Mouse (Mus musculus) hindbrain, postnatal 0 days (tissue): ENCODE results near the gene Ppp2r1a. TPM values are rescaled to one million over a fixed set of nuclear protein-coding genes. Genes with fewer than 3 reads are reported as not detected.
A peak's percentile ranks its signal among the peaks of the same experiment; 100 is the strongest.

Experiments used
- ATAC-seq: fragments of 200-750 bp; cut with Nextera tagmentation; 2 replicates; pipeline ENCODE4 v1.8.0; 2017; ENCODE audit warnings: mild to moderate bottlenecking, moderate TSS enrichment, moderate library complexity
- DNase-seq: peaks from one replicate; pipeline ENCODE4 v3.0.0-alpha.2; 2015; ENCODE audit warnings: low spot score
- H3K27ac ChIP-seq: fragments of 300-500 bp; sonication (generic); 2 replicates; pipeline ENCODE4 v1.5.1; 2014; ENCODE audit warnings: mild to moderate bottlenecking
- H3K27me3 ChIP-seq: fragments of 300-500 bp; sonication (generic); 2 replicates; pipeline ENCODE4 v1.6.1; 2014; ENCODE audit warnings: low read length, mixed read lengths; ENCODE audit not compliant: insufficient read depth
- H3K36me3 ChIP-seq: fragments of 300-500 bp; sonication (generic); 2 replicates; pipeline ENCODE4 v1.6.1; 2014; ENCODE audit warnings: low read length, mixed read lengths; ENCODE audit not compliant: insufficient read depth
- H3K4me1 ChIP-seq: fragments of 300-500 bp; sonication (generic); 2 replicates; pipeline ENCODE4 v1.6.1; 2014; ENCODE audit warnings: antibody characterized with exemption, low read length, mixed read lengths; ENCODE audit not compliant: insufficient read depth
- H3K4me2 ChIP-seq: fragments of 300-500 bp; sonication (generic); 2 replicates; pipeline ENCODE4 v1.6.1; 2014; ENCODE audit warnings: low read depth, mild to moderate bottlenecking, low read length, moderate library complexity, mixed read lengths
- H3K4me3 ChIP-seq: fragments of 300-500 bp; sonication (generic); 2 replicates; pipeline ENCODE4 v1.5.1; 2014; ENCODE audit warnings: low read length
- H3K9ac ChIP-seq: fragments of 300-500 bp; sonication (generic); replicated peaks from 2 replicates; pipeline ENCODE4 v1.6.1; 2014; ENCODE audit warnings: mild to moderate bottlenecking, low read length, moderate library complexity, mixed read lengths
- H3K9me3 ChIP-seq: fragments of 300-500 bp; sonication (generic); 2 replicates; pipeline ENCODE4 v1.6.1; 2016; ENCODE audit warnings: low read length, mixed read lengths
- CTCF ChIP-seq: IDR thresholded peaks from 2 replicates; pipeline ENCODE4 v1.5.1; 2016; ENCODE audit warnings: antibody characterized with exemption, control low read depth, low read depth
- WGBS: fragments of 180-500 bp; shearing (Covaris S2); extraction: QIAGEN DNeasy Blood & Tissue Kit; methylation state at CpG from one replicate; pipeline ENCODE4 v1.1.7; 2014; 5-methylcytosine and 5-hydroxymethylcytosine counted together
- polyA plus RNA-seq: library from polyadenylated mRNA; unstranded; fragments of >200 nt; fragmentation: Nextera tagmentation; extraction: Ambion mirVana; gene quantifications from 2 replicates; pipeline ENCODE4 v1.2.1, GENCODE M21; 2015
- total RNA-seq: library from RNA; depleted of rRNA; stranded (reverse); fragments of >200 nt; gene quantifications from 2 replicates; pipeline ENCODE4 v1.2.3, GENCODE M21; 2014; rRNA removed

The Ppp2r1a gene
- total RNA-seq = 758 and 823 TPM in 2 replicates
- polyA plus RNA-seq = 674 and 734 TPM in 2 replicates

- no peaks in the 10 kb centered on the region for H3K27me3 ChIP-seq
- H3K9ac ChIP-seq = peak within 1 kb of the TSS; percentile 87
- peak; percentile 99 for DNase-seq
- under 1% methylated on average over 69 of the region's 69 CpGs for WGBS
- TF ChIP-seq CTCF = no peak
- H3K27ac ChIP-seq = peak within 1 kb of the TSS; percentile 99
- peak within 1 kb of the TSS; percentile 86 for H3K4me2 ChIP-seq
- H3K36me3 ChIP-seq = no peaks in the 10 kb centered on the region
- H3K9me3 ChIP-seq = no peaks in the 10 kb centered on the region
- peak within 1 kb of the TSS; percentile 77 for H3K4me3 ChIP-seq
- H3K4me1 ChIP-seq = peaks cover 21% of the 10 kb centered on the region
- peak; percentile 98 for ATAC-seq
These were observed at the start of gene Ppp2r1a for GRCm38 (mm10) chr17:20944985-20945891. Gene Ppp2r1a (plus strand): TSS chr17:20945311.

GRCm38 (mm10) chr17:20904991-20905390 is 40.1 kb upstream of the Ppp2r1a start, which contains the start of gene Vmn1r231:
Gene Vmn1r231 (minus strand): TSS chr17:20905091.
- no peak within 1 kb of the TSS for H3K4me3 ChIP-seq
- WGBS = 58% methylated on average over 2 of the region's 2 CpGs
- ATAC-seq (no peak), DNase-seq (no peak)
- H3K4me2 ChIP-seq = no peak within 1 kb of the TSS
- no peaks in the 10 kb centered on the region for H3K9me3 ChIP-seq
- no peak for TF ChIP-seq CTCF
- no peak within 1 kb of the TSS for H3K27ac ChIP-seq
- no peak within 1 kb of the TSS for H3K9ac ChIP-seq
- H3K36me3 ChIP-seq = no peaks in the 10 kb centered on the region
- H3K27me3 ChIP-seq = no peaks in the 10 kb centered on the region
- no peaks in the 10 kb centered on the region for H3K4me1 ChIP-seq

- H3K4me3 ChIP-seq = no peak within 1 kb of the TSS
- H3K27ac ChIP-seq = no peak within 1 kb of the TSS
- no peaks in the 10 kb centered on the region for H3K27me3 ChIP-seq
- TF ChIP-seq CTCF = no peak
- no peak within 1 kb of the TSS for H3K4me2 ChIP-seq
- ATAC-seq (no peak), DNase-seq (no peak)
- no peaks in the 10 kb centered on the region for H3K9me3 ChIP-seq
- no peaks in the 10 kb centered on the region for H3K4me1 ChIP-seq
- no peaks in the 10 kb centered on the region for H3K36me3 ChIP-seq
- 59% methylated on average over 1 of the region's 1 CpGs for WGBS
- H3K9ac ChIP-seq = no peak within 1 kb of the TSS
These were observed 25.5 kb upstream of the Ppp2r1a start, which contains the start of gene Vmn1r232 for GRCm38 (mm10) chr17:20919614-20920013. Gene Vmn1r232 (minus strand): TSS chr17:20919714.

DNA sequence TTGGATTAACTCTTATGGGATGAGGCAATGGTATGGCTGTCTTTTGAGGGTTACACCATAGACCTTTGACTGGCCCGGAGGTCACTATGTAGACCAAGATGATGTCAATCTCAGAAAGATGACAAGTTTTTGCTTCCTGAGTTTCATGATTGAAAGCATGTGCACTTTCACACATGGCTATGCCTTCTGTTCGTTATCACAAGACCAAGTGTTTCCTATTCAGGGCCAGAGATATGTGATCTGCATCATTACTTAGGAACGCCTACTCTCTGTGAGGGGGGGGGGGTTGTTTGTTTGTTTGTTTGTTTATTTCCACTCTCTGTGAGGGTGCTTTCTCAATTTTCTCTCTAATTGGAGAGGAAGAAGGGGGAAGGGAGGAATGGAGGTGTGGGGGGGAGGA is 885 bp upstream of the Ppp2r1a start:
- peak overlapping the region; percentile 77 for H3K4me3 ChIP-seq
- H3K9ac ChIP-seq = peak overlapping the region; percentile 76
- DNase-seq = peak; percentile 4
- WGBS = 47% methylated on average over 3 of the region's 3 CpGs
- no peaks in the 10 kb centered on the region for H3K9me3 ChIP-seq
- ATAC-seq = no peak
- H3K27ac ChIP-seq = peak overlapping the region; percentile 97
- H3K27me3 ChIP-seq = no peaks in the 10 kb centered on the region
- peaks cover 15% of the 10 kb centered on the region for H3K4me1 ChIP-seq
- H3K4me2 ChIP-seq = peak overlapping the region; percentile 74
- no peaks in the 10 kb centered on the region for H3K36me3 ChIP-seq
- TF ChIP-seq CTCF = no peak

GRCm38 (mm10) chr17:20946026-20946565 is 985 bp downstream of the Ppp2r1a start:
- Histone ChIP-seq H3K4me1 (peaks cover 21% of the 10 kb centered on the region), H3K27me3 (no peaks in the 10 kb centered on the region), H3K36me3 (no peaks in the 10 kb centered on the region), H3K27ac (peak overlapping the region; percentile 99), H3K9ac (peak overlapping the region; percentile 87), H3K4me2 (peak overlapping the region; percentile 86), H3K9me3 (no peaks in the 10 kb centered on the region), H3K4me3 (peak overlapping the region; percentile 77)
- TF ChIP-seq CTCF = no peak
- under 1% methylated on average over 13 of the region's 13 CpGs for WGBS
- ATAC-seq (no peak), DNase-seq (peak; percentile 2)

GRCm38 (mm10) chr17:20946636-20947035 is 1.5 kb downstream of the Ppp2r1a start:
- H3K4me1 ChIP-seq = peaks cover 21% of the 10 kb centered on the region
- TF ChIP-seq CTCF = no peak
- H3K9me3 ChIP-seq = no peaks in the 10 kb centered on the region
- H3K4me3 ChIP-seq = peak overlapping the region; percentile 77
- peaks cover 1% of the 10 kb centered on the region; the same call in 1 of the 2 replicates for H3K36me3 ChIP-seq
- peak overlapping the region; percentile 86 for H3K4me2 ChIP-seq
- H3K27me3 ChIP-seq = no peaks in the 10 kb centered on the region
- H3K9ac ChIP-seq = peak overlapping the region; percentile 87
- peak overlapping the region; percentile 99; the same call in 1 of the 2 replicates for H3K27ac ChIP-seq
- DNase-seq = no peak
- no peak for ATAC-seq
